Mouse (Mus musculus) C2C12 (cell line): ENCODE results near the gene Lias.

Experiments
- CEBPB ChIP-seq: IDR thresholded peaks from one replicate; pipeline ENCODE4 v1.6.1; 2011; ENCODE audit warnings: low read depth, mild to moderate bottlenecking, control low read depth, moderate library complexity
- CTCF ChIP-seq: IDR thresholded peaks from one replicate; pipeline ENCODE4 v1.5.1; 2011; ENCODE audit not compliant: control insufficient read depth, insufficient read depth, insufficient read length

GRCm38 (mm10) chr5:65415653-65416458, 24.6 kb downstream of the Lias start:
- TF ChIP-seq CEBPB (no peak), CTCF (no peak)
